Mouse (Mus musculus) lung, embryonic 15.5 days (tissue): ENCODE data around the gene Myo1e. TPM values are rescaled to one million over a fixed set of nuclear protein-coding genes. Genes with fewer than 3 reads are reported as not detected.
"Not testable (repeated sequence)": the region's sequence is repeated elsewhere in the genome, so short reads cannot be mapped to it uniquely, and the experiment has no call there.

Source experiments
- ATAC-seq: fragments of 200-750 bp; cut with Nextera tagmentation; 2 replicates; pipeline ENCODE4 v1.8.0; 2017; ENCODE audit warnings: moderate number of reproducible peaks, borderline replicate concordance; ENCODE audit not compliant: low FRiP score, low TSS enrichment; ENCODE audit errors: extremely low read depth
- H3K27ac ChIP-seq: fragments of 300-500 bp; sonication (generic); 2 replicates; pipeline ENCODE4 v1.5.1; 2015; ENCODE audit warnings: moderate library complexity, mild to moderate bottlenecking, inconsistent platforms
- H3K27me3 ChIP-seq: fragments of 300-500 bp; sonication (generic); 2 replicates; pipeline ENCODE4 v1.6.1; 2015; ENCODE audit warnings: inconsistent platforms
- H3K36me3 ChIP-seq: fragments of 300-500 bp; sonication (generic); 2 replicates; pipeline ENCODE4 v1.6.1; 2015; ENCODE audit warnings: inconsistent platforms
- H3K4me1 ChIP-seq: fragments of 300-500 bp; sonication (generic); 2 replicates; pipeline ENCODE4 v1.6.1; 2015; ENCODE audit warnings: inconsistent platforms
- H3K4me2 ChIP-seq: fragments of 300-500 bp; sonication (generic); 2 replicates; pipeline ENCODE4 v1.6.1; 2015; ENCODE audit warnings: inconsistent platforms, mild to moderate bottlenecking, moderate library complexity
- H3K4me3 ChIP-seq: fragments of 300-500 bp; sonication (generic); 2 replicates; pipeline ENCODE4 v1.5.1; 2015; ENCODE audit warnings: mild to moderate bottlenecking, inconsistent platforms
- H3K9ac ChIP-seq: fragments of 300-500 bp; sonication (generic); 2 replicates; pipeline ENCODE4 v1.6.1; 2015; ENCODE audit warnings: inconsistent platforms
- H3K9me3 ChIP-seq: fragments of 300-500 bp; sonication (generic); 2 replicates; pipeline ENCODE4 v1.6.1; 2016; ENCODE audit warnings: inconsistent platforms
- WGBS: fragments of 180-500 bp; shearing (Covaris S2); methylation state at CpG from one replicate; pipeline ENCODE4 v1.1.7; 2015; 5-methylcytosine and 5-hydroxymethylcytosine counted together
- polyA plus RNA-seq: library from polyadenylated mRNA; unstranded; fragments of >200 nt; fragmentation: Nextera tagmentation; extraction: Ambion mirVana; gene quantifications from 2 replicates; pipeline ENCODE4 v1.2.1, GENCODE M21; 2015

Gene Myo1e
- polyA plus RNA-seq, 1 experiment from 2014 or later = 40.3 TPM

DNA sequence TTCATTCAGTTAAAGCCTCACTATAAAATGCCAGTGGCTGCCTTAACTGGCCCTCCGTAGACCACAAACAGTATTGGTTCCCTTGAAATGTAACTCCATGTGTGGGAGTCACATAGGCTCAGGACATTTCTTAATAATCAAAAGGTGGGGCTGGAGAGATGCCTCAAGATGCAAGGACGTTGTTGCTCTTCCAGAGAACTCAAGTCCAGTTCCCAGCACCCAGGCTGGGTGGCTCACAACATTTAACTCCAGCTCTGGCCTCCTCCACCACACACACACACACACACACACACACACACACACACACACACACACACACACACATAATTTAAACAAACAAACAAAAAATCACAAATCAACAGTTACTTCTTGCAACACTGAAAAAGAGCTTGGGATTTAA, 36.6 kb downstream of the Myo1e start:
- H3K9ac ChIP-seq = no peak overlapping the region
- no peak overlapping the region for H3K4me3 ChIP-seq
- no peaks in the 10 kb centered on the region for H3K36me3 ChIP-seq
- H3K27me3 ChIP-seq = no peaks in the 10 kb centered on the region
- WGBS = 60% methylated on average over 2 of the region's 2 CpGs
- no peak for ATAC-seq
- H3K4me2 ChIP-seq = peak overlapping the region; percentile 17; the same call in 1 of the 2 replicates
- peaks cover 59% of the 10 kb centered on the region for H3K4me1 ChIP-seq
- no peaks in the 10 kb centered on the region for H3K9me3 ChIP-seq
- H3K27ac ChIP-seq = peak overlapping the region; percentile 84

DNA sequence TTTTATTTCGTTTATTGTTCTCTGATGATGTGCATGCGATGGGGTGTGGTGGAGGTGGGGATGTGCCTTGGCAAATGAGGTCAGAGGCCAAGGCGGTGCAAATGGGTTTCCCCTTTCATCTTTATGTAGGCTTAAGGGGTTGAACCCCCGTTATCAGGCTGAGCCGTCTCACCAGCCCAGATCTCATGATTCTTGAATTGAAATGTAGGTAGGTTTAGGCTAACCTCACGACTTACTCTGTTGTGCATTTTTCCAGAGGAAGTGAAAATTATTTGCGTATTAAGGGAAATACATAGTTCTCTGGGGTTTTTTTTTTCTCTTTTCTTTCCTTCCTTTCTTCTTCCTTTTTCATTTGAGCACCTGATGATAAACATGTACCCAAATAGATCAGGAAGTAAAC, 37.0 kb downstream of the Myo1e start:
- Histone ChIP-seq H3K4me1 (peaks cover 56% of the 10 kb centered on the region), H3K4me2 (no peak overlapping the region)
- no peak for ATAC-seq

DNA sequence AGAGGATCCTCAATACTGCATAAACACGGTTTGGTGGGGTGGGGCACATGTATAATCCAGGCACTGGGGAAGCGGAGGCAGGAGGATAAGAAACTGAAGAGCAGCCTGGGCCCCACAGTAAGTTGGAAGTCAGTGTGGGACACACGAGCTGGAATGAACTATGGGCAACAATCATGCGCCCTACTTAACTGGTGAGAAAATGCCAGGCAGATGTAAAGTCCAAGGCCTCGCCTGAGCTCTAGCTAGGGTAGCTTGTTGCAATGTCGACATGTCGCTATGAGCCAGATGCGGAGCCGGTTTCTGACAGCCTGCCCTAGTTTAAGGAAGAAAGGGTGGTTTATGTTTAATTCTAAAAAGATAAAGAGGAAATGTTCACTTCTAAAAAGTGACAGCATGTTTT, 37.9 kb downstream of the Myo1e start:
- Histone ChIP-seq H3K36me3 (no peaks in the 10 kb centered on the region), H3K9me3 (no peaks in the 10 kb centered on the region), H3K4me3 (no peak overlapping the region), H3K27me3 (no peaks in the 10 kb centered on the region), H3K9ac (no peak overlapping the region), H3K27ac (no peak overlapping the region), H3K4me1 (peaks cover 57% of the 10 kb centered on the region), H3K4me2 (no peak overlapping the region)
- 86% methylated on average over 9 of the region's 9 CpGs for WGBS
- no peak for ATAC-seq

More for the DNA sequence above, 37.0 kb downstream of the Myo1e start:
- H3K36me3 ChIP-seq = no peaks in the 10 kb centered on the region
- no peaks in the 10 kb centered on the region for H3K9me3 ChIP-seq
- H3K27me3 ChIP-seq = no peaks in the 10 kb centered on the region
- H3K4me3 ChIP-seq = no peak overlapping the region
- no peak overlapping the region for H3K9ac ChIP-seq
- WGBS = 64% methylated on average over 7 of the region's 7 CpGs
- no peak overlapping the region; the same call in 1 of the 2 replicates for H3K27ac ChIP-seq

DNA sequence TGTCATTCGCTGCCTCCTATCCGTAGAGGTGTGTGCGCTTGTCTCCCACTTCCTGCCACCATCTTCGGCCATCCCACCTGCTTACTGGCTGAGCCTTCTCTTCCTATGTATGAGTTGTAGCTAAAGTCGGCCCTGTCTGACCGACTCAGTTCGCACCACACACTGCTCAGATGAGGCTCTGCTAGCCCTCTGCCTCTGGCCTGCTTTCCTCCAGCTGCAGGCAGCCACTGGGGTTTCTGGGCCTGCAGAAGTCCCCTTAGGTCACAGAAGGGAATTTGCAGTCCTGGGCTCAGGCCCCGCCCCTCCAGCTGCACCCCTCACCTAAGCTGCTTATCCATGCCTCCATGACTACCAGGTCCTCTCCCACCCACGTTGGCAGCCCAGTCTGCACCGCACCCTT, 39.3 kb downstream of the Myo1e start:
- Histone ChIP-seq H3K36me3 (no peaks in the 10 kb centered on the region), H3K4me2 (no peak overlapping the region), H3K9ac (no peak overlapping the region), H3K4me3 (no peak overlapping the region), H3K9me3 (no peaks in the 10 kb centered on the region), H3K27ac (no peak overlapping the region), H3K4me1 (peaks cover 57% of the 10 kb centered on the region), H3K27me3 (no peaks in the 10 kb centered on the region)
- no peak for ATAC-seq
- 67% methylated on average over 10 of the region's 10 CpGs for WGBS

DNA sequence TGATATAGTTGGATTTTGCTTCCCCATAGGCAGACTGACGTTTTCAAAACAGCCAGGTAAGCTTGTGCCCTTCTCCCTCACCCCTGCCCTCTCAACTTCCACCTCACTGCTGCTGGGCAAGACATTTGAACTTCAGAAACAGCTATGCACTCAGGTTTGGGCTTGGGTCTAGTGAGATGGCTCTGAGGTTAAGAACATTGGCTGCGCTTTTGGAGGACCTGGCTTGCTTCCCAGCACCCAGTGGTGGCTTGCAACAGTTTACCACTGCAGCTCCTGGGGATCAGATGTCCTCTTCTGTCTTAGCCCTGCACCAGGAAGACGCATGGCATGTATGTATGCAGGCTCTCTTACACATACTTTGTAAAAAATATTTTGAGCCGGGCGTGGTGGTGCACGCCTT, 40.9 kb downstream of the Myo1e start:
- H3K4me1 ChIP-seq = peaks cover 48% of the 10 kb centered on the region
- H3K9me3 ChIP-seq = no peaks in the 10 kb centered on the region
- H3K36me3 ChIP-seq = no peaks in the 10 kb centered on the region
- 92% methylated on average over 6 of the region's 6 CpGs for WGBS
- no peak overlapping the region for H3K27ac ChIP-seq
- H3K4me3 ChIP-seq = no peak overlapping the region
- no peaks in the 10 kb centered on the region for H3K27me3 ChIP-seq
- no peak for ATAC-seq
- H3K4me2 ChIP-seq = no peak overlapping the region
- no peak overlapping the region for H3K9ac ChIP-seq

DNA sequence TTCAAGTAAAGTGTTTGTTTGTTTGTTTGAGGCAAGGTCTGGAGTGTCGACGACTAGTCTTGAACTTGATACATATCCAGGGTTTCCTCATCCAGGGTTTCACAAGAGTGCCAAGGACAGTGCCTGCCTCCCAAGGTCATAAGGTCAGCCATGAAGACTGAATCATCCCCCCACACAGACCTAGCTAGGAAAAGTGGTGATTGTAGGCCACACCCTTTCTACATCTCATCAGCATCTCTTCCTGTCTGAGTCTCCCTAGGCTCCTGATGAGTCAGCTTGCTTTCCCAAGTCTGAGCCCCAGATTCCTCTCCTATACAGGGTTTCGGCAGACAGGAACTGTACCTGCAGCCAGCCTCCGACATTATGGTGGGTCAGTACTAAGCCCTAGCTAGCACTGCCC, 41.7 kb downstream of the Myo1e start:
- WGBS = 79% methylated on average over 4 of the region's 4 CpGs
- no peaks in the 10 kb centered on the region for H3K36me3 ChIP-seq
- no peak overlapping the region for H3K4me3 ChIP-seq
- no peaks in the 10 kb centered on the region for H3K27me3 ChIP-seq
- H3K9ac ChIP-seq = no peak overlapping the region
- no peak overlapping the region for H3K27ac ChIP-seq
- no peak for ATAC-seq
- H3K4me2 ChIP-seq = no peak overlapping the region
- H3K4me1 ChIP-seq = peaks cover 41% of the 10 kb centered on the region
- H3K9me3 ChIP-seq = no peaks in the 10 kb centered on the region

DNA sequence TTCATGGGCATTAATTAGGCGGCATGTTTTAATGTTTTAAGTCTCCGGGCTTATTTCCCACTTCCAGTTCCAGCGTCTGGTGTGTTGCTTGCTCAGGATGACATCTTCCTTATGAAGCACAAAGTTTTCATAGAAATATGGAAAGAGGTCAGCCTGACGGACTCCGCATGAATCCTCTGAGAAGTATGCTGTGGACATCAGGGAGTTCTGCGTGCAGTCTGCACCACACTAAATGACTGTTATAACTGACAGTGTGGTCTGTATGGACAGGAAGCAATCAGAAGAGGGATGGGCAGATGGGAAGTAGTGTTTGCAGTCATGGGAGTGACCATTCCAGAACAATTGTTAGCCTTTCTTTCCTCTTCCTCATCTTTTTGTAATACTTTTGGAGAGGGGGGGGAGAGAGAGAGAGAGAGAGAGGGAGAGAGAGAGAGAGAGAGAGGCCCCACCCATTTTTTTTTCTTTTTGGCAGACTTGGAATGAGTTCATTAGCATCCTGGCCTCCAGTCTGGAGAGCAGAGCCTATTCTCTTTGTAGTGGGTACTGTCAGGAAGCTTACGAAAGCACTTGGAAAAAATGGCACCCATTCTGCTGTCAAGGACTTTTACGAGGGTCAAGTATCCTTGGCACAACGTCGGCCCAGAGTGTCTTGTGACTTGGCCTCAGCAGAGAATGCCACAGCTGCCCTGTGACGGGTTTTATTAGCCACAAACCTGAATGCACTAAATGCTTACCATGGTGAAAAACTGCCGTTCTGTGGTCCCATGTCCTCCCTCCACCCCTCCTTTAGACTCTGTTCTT, 42.9 kb downstream of the Myo1e start:
- ATAC-seq = peak; percentile 55; the same call in 1 of the 2 replicates
- peak overlapping the region; percentile 64 for H3K27ac ChIP-seq

DNA sequence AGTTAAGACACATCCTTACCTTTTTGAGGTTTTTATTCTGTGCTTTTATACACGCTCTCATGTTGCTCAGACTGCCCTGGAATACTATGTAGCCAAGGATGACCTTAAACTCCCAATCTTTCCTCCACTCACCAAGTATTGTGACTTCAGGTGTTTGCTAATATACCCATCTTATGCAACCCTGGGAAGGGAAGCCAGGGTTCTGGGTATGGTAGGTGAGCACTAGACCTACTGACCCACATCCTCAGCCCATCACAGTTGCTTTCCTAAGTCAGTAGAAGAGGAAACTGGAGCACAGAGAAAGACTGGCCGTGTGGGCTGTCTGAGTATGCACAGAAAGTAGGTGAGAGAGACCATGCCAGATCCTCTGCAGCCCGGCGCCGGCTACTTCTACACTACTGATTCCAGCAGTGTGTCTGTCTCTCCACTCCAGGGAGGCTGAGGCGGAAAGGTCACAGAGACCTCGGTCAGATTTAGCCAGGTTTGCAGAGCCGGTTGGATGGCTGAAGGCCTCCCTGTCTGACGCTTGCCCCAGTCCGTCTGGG, 44.4 kb downstream of the Myo1e start:
- Histone ChIP-seq H3K4me2 (no peak overlapping the region), H3K4me1 (peaks cover 38% of the 10 kb centered on the region), H3K9ac (no peak overlapping the region), H3K9me3 (no peaks in the 10 kb centered on the region), H3K36me3 (no peaks in the 10 kb centered on the region), H3K27ac (no peak overlapping the region), H3K4me3 (no peak overlapping the region), H3K27me3 (no peaks in the 10 kb centered on the region)
- ATAC-seq = no peak
- 76% methylated on average over 10 of the region's 10 CpGs for WGBS

More for the DNA sequence above, 42.9 kb downstream of the Myo1e start:
- no peak overlapping the region for H3K9ac ChIP-seq
- 36% methylated on average over 12 of the region's 12 CpGs for WGBS
- H3K9me3 ChIP-seq = no peaks in the 10 kb centered on the region
- H3K4me1 ChIP-seq = peaks cover 41% of the 10 kb centered on the region
- no peaks in the 10 kb centered on the region for H3K36me3 ChIP-seq
- no peak overlapping the region for H3K4me3 ChIP-seq
- no peak overlapping the region for H3K4me2 ChIP-seq
- H3K27me3 ChIP-seq = no peaks in the 10 kb centered on the region

DNA sequence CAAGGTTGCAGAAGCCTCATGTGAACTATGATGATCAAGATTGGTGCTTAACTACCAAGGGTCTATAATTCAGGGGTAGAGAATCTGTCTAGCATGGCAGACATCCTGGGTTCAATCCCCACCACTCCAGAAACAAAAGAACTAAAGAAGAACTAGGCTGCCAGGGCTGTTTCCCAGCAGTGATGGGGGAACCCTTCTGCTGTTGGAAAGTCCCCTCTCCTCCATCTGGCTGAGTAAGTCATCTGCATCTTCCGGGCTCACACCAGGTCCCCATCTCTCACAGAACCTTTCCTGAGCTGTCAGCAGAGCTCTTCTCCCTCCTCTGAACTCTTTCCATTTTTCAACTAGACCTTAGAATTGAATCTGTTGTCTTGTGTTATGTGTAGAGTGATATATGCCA, 45.9 kb downstream of the Myo1e start:
- Histone ChIP-seq H3K27ac (no peak overlapping the region), H3K36me3 (no peaks in the 10 kb centered on the region), H3K4me1 (peaks cover 49% of the 10 kb centered on the region), H3K9ac (no peak overlapping the region), H3K9me3 (no peaks in the 10 kb centered on the region), H3K4me2 (no peak overlapping the region), H3K27me3 (no peaks in the 10 kb centered on the region), H3K4me3 (no peak overlapping the region)
- 78% methylated on average over 1 of the region's 1 CpGs for WGBS
- no peak for ATAC-seq

DNA sequence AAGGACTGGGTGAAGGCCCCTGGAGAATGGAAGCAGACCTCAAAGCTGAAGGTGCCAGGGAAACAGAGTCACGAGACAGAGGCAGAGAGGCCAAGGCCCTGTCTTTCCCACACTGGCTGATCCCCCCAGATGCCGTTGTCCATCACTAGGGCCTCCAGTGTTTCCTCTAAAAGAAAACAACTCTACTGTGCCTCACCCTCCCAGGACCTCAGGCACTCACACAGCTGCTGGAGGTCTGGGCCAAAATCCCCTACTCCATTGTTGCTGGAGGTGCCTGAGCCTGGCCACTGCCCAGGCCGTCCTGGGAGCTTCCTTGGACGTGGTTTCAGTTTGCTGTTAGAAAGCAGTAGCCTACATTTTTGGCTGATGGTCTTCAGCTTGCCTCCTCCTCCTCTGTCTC, 47.9 kb downstream of the Myo1e start:
- H3K4me3 ChIP-seq = no peak overlapping the region
- H3K9me3 ChIP-seq = no peaks in the 10 kb centered on the region
- H3K27me3 ChIP-seq = no peaks in the 10 kb centered on the region
- peaks cover 51% of the 10 kb centered on the region for H3K4me1 ChIP-seq
- 0 out of 2 replicates have a peak, but pooled peaks have one; percentile 6 for ATAC-seq
- H3K27ac ChIP-seq = no peak overlapping the region
- H3K9ac ChIP-seq = no peak overlapping the region
- H3K36me3 ChIP-seq = no peaks in the 10 kb centered on the region
- no peak overlapping the region for H3K4me2 ChIP-seq
- WGBS = 65% methylated on average over 4 of the region's 4 CpGs

DNA sequence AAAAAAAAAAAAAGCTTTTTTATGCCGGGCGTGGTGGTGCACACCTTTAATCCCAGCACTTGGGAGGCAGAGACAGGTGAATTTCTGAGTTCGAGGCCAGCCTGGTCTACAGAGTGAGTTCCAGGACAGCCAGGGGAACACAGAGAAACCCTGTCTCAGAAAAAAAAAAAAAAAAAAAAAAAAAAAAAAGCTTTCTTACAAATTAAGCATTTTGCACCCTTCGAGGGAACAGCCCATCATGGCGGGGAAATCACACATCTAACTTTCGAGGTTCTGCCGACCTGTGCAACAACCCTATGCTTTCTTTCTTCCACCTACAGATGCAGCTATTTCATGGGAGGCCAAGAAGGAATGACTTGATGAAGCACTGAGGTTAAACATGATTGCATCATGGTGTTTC, 48.9 kb downstream of the Myo1e start:
- not testable (repeated sequence) for H3K27me3 ChIP-seq, H3K9me3 ChIP-seq, H3K4me3 ChIP-seq, ATAC-seq, H3K9ac ChIP-seq, H3K4me2 ChIP-seq, H3K27ac ChIP-seq, H3K36me3 ChIP-seq
- peaks cover 51% of the 10 kb centered on the region for H3K4me1 ChIP-seq
- WGBS = 94% methylated on average over 7 of the region's 7 CpGs

DNA sequence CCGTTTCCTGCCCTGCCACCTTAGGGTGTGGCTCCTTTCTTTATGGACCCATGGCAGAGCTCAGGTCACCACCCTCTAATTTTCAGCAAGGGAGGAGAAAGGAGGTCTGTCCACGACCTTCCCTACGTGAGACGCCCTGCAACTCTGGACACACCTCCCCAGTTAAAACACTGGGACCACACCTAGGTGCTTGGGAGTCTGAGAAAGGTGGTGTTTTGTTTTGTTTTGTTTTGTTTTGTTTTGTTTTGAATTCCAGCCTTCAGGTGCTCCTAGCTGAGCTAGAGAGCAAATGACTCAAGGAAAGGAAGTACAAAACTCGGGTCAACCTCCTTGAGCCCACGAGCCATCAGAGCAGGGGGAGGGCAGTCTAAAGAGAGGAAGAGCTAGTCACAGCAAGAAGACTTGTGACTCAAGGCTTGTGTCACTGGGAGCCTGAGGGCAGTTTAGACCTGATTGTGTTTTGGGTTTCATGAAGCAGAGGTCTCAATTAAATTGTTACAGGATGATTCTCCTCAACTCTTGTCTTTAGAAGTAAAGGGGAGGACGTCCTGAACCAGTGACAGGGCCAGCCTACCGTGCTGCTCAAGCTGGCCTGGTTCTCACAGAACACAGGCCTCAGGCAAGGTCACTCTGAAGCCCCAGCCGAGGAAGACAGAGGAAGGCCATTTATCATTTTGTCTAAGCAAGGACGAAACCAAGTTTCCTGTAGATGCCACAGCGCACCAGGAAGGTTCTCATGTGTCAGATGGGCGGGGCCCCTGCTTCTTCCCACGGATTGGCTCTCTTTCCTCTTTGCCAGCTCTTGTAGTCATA, 50.3 kb downstream of the Myo1e start:
- Histone ChIP-seq H3K4me3 (no peak overlapping the region), H3K9ac (no peak overlapping the region), H3K9me3 (no peaks in the 10 kb centered on the region), H3K27ac (peak overlapping the region; percentile 9; the same call in 1 of the 2 replicates), H3K4me1 (peaks cover 48% of the 10 kb centered on the region), H3K36me3 (no peaks in the 10 kb centered on the region), H3K4me2 (peak overlapping the region; percentile 8; the same call in 1 of the 2 replicates), H3K27me3 (no peaks in the 10 kb centered on the region)
- WGBS = 25% methylated on average over 13 of the region's 13 CpGs
- ATAC-seq = peak; percentile 27; the same call in 1 of the 2 replicates
